Mouse (Mus musculus) thymus, postnatal 10 days (tissue): ENCODE results near the gene Chrna9.

ENCODE experiments used
- DNase-seq, 2 experiments: peaks; one replicate each; pipeline ENCODE4 v3.0.0; 2021; ENCODE audit warnings: low spot score in 2 of 2

Gene Chrna9

DNA sequence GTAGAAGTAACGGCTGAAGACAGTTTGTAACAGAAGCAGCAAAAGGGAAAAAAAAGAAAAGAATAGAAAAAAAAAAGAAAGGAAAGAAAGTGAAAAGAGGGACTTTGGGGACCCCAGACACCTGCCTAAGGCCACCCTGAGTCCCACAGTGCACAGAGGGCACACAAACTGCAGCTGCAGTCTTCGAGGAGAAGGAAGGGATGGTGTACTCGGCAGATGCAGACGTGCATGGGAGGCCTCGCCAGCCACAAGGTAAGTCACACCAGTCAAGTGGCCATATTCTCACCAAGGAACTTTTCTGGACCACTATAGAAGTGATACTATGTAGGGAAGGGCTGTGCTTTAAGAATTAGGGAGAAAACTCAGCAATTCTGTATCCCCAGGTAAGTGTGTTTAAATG is at the start of gene Chrna9:
Chrna9 (plus strand) TSS at position 139 of the 400 bp plus-strand sequence.
- peak; percentile 73 to 74 for DNase-seq

DNA sequence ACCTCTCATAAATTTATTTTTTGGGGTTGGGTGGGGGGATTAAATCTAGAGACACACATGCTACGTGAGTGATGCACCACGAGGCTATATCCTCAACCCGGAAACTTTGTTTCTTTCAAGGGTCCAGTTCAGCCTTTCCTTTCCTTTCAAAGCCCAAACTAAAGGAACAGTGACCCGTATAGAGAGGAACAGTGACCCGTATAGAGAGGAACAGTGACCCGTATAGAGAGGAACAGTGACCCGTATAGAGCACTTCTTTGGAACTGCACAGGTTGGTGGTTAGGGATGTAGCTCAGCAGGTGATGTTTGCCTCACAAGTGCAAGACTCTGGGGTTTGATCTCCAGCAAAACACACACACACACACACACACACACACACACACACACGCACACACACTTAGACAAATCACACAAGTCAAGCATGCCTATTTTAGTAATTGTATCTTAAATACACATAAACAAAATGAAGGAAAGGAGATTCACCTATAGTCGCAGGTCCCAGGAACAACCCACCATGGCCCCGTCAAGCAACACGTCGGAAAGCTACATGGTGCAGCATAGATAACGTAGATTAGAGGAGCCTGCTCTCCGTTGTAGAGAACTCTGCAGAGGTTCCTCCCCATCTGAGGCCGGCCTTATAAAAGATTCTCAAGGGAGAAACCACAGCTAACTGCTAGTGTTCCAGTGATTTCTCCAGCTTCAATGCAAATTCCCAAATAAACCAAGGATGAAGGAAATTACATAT is 48.9 kb upstream of the Chrna9 start:
- DNase-seq, result no peak

DNA sequence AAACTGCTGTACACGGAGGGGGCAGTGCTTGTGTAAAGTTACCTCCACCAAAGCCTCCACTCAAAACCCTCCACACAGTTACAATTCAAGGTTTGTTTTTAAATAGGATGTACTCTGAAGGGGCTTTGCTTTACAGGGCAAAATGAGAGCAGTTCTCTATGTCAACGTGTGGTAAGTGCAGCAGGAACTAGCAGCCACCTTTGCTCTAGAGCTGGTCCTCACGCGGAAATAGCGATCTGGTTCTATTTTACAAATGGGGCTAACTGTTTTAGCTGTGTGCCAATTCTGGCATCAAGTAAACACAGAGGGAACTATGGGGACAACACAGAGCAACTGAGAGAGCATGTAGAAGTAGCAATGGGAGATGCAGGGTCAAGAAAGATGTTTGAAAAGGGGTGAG is 46.6 kb upstream of the Chrna9 start:
- DNase-seq, result no peak

- DNase-seq, result no peak
Observed at GRCm38 (mm10) chr5:65888998-65889397, 45.7 kb upstream of the Chrna9 start.

- DNase-seq, result no peak
Observed at GRCm38 (mm10) chr5:65891251-65891826, 43.4 kb upstream of the Chrna9 start.

DNA sequence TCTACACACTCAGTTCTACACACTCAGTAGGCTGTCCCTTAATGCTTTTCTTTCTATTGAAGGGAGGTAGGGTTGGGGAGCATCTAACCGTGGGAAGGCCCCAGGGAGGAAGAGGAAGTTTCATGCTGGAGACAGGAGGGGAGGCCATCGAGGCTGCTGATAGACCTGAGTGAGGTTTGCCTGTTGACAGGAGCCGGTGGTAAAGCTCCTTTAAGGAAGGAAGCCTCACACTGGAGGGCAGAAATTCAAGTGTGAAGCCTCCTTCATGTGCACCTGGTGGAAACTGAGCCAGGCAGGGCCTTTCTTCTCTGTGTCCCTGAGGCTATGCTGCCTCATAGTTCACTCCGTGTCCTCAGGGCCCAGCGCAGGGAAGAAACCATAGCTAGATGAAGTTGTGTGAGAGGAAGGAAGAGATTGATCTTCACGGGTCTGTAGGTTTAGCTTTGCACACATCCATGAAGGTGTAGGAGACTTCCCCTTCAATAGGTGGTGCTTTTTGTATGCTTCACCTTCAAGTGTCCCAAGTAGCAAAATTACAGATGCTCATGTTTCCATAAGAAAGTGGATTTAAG is 39.5 kb upstream of the Chrna9 start:
- no peak for DNase-seq

GRCm38 (mm10) chr5:65895764-65896163 is 39.0 kb upstream of the Chrna9 start:
- DNase-seq, result no peak

DNA sequence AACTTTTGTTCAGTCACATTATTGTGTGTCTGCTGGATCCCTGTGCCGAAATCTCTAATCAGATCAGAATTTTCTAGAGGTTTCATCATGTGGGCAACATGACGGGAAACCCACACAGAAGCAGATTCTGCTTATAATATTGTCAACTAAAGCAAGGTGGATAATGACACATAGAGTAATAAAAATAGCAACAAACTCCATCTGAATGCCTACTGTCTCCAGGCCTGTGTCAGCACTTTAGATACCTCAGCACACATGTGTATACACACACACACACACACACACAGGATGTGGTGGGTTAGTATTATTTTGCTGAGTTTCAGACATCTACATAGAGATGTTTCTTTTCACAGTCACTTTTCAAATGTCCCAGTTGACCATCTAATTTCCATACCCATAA is 37.0 kb upstream of the Chrna9 start:
- DNase-seq, result no peak

GRCm38 (mm10) chr5:65898683-65899082 is 36.0 kb upstream of the Chrna9 start:
- DNase-seq, result no peak

DNA sequence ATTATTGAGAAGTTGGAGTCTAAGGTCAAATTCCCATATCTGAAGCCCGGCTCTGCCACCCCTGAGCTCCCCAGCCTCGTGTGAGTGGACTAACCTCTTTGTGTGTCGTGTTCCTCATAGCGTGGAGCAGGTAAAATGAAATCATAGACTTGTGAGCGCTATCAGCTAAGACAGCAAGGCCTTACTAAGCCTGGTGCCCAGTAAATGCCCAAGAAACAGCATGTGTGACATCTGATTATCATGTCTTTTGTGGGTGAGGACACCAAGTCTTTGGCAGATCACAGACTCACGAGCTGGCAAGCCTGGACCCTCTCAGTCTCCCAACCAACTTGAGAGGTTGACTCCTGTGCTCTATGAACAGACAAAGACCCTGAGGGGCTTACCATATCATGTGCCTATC is 34.6 kb upstream of the Chrna9 start:
- no peak for DNase-seq

DNA sequence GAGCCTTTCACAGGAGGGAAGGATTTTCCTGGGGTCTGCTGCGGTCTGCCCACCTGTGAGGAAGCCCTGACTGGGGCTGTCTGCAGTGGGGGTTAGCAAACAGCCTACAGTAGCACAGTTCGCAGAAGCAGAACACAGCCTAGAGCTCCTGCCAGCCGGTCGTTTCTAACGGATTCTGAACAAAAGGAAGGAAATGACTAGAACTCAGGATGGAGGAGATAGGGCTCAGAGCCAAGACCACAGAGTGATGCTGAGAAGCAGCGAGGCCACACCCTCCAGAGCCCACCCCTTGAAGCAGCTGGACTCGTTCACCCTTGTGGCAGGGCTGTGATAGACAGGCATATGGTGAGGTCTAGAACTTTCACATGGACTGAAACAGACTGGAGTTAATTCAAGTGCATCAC is 33.9 kb upstream of the Chrna9 start:
- peak; percentile 68 to 72 for DNase-seq

DNA sequence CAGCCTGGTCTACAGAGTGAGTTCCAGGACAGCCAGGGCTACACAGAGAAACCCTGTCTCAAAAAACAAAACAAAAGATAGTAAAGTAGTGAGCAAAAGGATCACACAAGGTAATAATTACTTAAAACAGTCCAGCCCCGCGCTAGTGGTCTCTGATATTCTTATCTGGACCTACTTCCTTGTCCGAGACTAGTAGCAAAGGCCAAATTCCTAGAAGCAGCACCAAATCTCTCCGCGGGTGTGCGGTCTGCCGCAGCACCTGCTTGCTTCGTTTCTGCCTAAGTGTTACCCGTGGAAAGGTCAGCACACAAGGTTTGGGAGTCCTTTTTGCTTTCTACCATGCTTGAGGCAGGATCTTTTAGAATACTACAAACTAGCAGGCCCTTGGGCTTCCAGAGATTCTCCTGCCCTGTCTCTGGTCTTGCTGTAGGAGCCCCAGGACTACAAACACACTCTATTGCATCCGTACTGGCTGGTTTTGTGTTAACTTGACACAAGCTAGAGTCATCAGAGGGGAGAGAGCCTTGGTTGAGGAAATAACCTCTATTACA is 32.8 kb upstream of the Chrna9 start:
- DNase-seq, result no peak

DNA sequence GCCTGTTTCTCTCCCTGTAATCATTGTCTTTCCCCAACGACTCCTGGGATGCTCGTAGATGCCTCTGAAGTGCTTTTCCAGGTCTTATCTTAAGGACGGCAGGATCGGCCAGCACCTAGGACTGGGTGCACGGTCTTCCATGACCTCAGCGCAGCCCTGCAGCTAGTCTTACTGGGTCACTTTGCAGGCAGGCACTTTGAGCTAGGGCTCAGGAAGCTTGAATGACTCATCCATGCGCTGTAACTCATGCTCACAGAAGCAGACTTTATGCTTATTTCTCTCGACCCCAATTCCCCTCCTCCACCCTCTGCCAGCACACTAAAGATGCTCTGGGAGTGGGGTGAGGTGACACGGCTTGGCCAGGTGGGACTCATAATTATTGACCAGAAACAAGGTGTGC is 31.9 kb upstream of the Chrna9 start:
- no peak for DNase-seq

DNA sequence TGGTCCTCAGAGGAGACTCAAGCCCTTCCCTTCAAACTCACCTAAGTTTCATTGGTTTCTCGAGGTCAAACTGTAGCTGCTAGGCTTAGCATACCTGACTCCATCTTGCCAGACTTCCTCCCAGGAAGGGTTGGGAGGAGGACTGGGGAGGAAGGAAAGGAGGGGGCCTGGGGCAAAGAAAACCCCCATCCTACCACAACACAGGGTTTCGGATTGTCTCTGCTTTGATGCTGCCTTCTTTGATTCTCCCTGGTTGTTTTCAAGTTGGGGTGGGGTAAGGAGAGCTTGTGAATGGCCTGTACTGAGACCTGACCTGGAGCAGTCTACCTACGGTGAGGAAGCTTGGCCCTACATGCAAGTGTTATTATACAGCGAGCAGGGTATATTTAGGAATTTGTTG is 30.2 kb upstream of the Chrna9 start:
- DNase-seq, result peak; percentile 33 to 49

DNA sequence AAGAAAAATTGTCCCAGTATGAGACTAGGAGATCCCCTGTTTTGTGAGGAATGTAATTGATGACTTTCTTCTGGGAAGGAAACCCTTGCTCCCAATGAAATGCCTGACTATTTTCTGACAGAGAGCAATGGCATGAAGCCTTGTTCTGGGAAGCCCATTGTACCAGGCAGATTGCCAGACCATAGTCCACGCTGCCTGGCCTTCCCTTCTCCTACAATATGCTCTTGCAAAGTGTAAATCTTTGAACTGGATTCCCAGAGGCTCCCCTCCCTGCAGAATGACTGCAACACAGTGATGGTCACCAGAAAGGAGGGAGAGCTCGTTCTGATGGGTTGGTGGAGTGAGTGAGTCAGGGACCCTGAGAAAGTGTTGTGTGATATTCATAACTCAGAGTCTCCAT is 26.0 kb upstream of the Chrna9 start:
- DNase-seq, result no peak

GRCm38 (mm10) chr5:65909321-65909720 is 25.4 kb upstream of the Chrna9 start:
- DNase-seq, result no peak

GRCm38 (mm10) chr5:65910398-65910797 is 24.3 kb upstream of the Chrna9 start:
- peak; percentile 82 to 90 for DNase-seq

GRCm38 (mm10) chr5:65911676-65912075 is 23.0 kb upstream of the Chrna9 start:
- peak; percentile 66 to 69 for DNase-seq

GRCm38 (mm10) chr5:65912201-65912600 is 22.5 kb upstream of the Chrna9 start:
- no peak for DNase-seq

DNA sequence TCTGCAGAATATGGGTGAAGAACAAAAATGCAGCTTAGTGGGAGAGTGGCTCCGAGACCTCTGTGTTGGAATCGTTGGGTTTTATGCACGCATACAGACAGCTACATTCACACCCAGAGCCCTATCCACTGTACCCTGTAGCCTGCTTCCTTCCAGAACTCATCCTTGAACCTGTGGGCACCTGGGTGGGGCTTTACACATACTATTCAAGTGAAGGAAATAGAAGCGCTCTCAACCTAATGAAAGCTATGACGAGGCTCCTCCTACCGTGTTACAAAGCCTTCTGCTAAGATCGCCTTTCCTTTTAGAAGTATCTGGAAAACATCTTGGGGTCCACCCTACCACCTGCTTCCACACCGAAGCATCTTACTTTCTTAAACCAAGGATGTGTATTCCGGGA is 21.6 kb upstream of the Chrna9 start:
- no peak for DNase-seq

- DNase-seq, result no peak
Observed at GRCm38 (mm10) chr5:65914342-65914741, 20.4 kb upstream of the Chrna9 start.

- DNase-seq, result no peak
Observed at GRCm38 (mm10) chr5:65916930-65917329, 17.8 kb upstream of the Chrna9 start.

GRCm38 (mm10) chr5:65918601-65919000 is 16.1 kb upstream of the Chrna9 start:
- no peak for DNase-seq
